Mouse (Mus musculus) adipocyte (in vitro differentiated cells): Measurements from ENCODE around the gene Gm6169.
A peak's percentile ranks its signal among the peaks of the same experiment; 100 is the strongest.
"Not testable (repeated sequence)": the region's sequence is repeated elsewhere in the genome, so short reads cannot be mapped to it uniquely, and the experiment has no call there.

Source experiments
- DNase-seq: peaks from one replicate; pipeline ENCODE4 v3.0.0-alpha.2; 2016; ENCODE audit warnings: low spot score

Gm6169 gene

DNA sequence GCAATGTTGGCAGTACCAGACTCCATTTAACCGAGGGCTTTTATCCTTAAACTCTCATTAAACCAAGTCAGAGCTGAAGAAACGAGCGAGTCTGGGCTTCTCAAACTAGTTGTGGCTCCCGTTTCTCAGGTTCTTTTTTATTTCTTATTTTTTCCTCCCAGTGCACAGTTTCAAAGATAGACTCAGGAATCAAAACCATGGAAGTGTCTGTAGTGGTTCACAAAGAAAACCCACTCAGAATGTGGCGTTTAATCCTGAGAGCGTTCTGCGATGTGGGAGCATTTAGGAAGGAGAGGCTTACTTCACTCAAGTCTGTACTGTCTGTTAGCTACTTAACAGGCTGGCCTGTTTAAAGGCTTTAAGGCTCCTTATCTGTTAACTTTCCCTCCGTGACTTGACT, 30.9 kb downstream of the Gm6169 start:
- no peak for DNase-seq

DNA sequence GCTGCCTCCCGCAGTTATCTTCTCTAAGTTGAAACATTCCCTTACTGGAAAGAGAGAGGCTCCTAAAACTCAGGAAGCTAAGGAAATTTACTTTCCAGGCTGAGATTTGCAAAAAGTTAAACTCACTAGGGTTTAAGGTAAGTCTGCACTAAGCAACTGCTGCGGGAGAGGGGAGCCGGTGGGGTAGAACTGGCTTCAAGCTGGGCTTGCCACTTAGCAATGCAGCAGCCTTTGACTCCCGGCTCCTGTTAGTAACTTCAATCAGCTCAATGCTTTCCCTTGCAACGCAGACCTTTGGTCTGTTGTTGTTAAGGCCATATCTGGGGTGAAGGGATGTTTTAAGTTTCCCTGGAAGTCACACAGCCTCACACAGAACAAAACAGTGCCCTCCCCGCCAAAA, 31.3 kb downstream of the Gm6169 start:
- DNase-seq, result no peak

DNA sequence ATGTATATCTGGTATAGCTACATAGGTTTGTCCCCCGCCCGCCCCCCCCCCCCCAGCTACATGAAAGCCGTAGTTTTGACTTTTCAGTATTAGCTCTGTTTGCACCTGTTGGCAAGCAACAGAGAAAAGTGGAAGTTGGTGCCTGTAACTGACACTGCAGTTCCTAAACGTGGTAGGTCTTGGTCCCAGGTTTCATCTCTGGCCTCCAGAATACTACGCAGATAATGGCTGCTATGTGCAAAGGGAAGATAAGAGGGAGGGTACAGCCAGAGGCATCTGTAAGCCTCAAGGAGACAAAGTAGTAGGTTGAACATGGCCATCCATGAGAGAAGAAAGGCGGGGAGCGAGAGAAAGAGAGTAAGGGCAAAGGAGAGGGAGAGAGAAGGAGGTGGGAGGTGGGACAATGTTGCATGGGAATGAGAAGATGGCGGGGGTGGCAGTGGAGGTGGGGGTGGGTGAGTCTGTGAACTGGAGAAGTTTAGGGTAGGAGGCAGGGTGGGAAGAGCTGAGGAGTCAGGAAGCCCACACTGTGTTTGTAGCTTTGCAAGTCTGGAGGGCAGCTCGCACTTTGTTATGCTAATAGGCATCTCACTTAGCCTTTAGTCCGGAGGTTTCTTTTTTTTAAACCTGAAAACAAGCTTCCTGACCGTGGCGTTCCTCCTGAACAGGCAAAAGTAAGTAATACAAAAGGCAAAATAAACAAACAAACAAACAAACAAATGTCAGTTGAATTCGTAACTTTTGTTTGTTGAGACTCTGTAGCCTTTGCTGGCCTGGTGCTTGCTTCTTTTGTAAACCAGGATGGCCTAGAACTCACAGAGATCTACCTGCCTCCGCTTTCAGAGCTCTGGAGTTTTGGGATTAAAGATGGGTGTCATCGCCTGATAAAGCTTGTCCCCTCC, 32.1 kb downstream of the Gm6169 start, which contains the start of gene Fam169a:
Gene Fam169a (plus strand): TSS at position 638 of the 902 bp plus-strand sequence.
- DNase-seq, result no peak

DNA sequence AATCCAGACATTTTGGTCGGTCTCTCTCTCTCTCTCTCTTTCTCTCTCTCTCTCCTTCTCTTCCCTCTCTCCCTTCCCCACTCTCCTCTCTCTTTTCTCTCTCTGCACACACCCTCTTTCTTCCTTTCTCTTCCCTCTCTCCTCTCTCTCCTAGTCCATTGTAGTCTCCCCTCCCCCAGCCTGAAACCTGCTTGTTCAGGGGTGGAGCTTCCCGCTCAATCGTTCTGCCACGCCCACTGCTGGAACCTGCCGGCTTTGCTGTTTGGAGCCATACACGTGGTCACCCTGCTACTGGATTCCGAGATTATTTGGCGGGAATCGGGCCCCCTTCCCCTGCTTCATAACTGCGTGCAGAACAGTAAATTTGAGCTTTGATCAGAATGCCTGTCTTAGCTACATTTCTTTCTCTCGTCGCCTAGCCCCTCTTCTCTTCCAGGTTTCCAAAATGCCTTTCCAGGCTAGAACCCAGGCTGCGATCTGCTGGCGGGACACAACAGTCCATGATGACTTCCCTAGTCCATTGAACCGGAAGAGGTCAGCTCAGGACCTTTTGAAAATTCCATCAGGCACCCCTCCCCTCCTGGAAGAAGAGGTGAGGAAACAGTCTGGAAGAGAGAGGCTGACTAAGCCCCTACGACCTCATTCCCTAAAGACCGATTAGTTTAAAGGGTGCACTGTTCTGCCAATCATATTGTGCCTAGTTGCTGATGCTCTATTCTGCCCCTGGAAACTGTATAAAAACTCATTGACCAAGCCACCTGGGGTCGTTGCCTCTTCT, 34.0 kb downstream of the Gm6169 start:
- DNase-seq, result not testable (repeated sequence)

DNA sequence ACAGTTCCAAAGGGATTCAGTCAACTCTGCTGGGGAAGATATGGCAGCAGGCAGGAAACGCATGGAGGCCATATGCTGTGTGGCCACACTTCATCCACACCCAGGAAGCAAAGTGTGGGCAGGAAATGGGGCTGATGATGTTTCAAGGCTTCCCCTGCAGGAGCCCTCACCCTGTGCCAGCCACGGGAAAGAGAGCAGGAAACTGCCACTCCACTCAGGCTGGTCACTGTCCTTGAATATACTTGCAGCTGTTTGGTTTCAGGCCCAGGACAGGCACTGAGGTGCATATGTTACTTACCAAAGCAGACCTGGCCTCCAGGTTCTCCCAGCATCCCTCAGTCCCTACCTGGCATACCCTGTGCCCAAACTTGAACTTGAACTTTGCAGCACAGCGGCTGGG, 34.6 kb downstream of the Gm6169 start:
- no peak for DNase-seq

DNA sequence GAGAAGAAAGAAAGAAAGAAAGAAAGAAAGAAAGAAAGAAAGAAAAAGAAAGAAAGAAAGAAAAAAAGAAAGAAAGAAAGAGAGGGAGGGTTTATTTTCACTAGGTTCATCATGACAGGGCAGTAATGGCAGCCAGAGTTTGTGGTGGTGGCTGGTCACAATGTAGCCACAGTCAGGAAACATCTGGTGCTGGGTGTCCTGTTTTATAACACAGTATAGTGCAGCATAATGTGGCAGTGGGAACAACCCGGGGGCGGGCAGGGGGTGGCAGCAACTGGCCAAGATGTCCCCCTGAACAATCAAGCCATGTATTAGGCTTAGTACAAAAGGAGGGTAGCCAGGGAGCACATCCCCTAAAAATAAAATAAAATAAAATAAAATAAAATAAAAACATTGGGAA, 35.6 kb downstream of the Gm6169 start:
- no peak for DNase-seq

DNA sequence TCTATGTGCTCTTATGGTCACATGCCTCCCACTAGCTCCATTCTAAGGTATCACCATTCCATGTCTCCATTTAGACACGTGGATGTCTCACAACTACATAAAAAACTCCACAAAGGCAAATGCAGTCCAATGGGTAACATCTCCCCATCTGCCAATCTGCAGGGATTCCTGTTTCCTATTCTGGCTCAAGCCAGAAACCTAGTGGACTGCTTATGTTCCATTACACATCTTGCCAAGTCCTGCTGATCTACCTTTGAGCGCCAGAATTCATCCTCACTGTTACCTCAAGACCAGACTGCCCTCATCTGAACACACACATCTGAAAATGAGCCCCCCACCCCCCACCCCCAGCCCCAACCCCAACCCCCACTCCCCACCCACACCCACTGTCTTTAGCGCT, 36.9 kb downstream of the Gm6169 start:
- no peak for DNase-seq

DNA sequence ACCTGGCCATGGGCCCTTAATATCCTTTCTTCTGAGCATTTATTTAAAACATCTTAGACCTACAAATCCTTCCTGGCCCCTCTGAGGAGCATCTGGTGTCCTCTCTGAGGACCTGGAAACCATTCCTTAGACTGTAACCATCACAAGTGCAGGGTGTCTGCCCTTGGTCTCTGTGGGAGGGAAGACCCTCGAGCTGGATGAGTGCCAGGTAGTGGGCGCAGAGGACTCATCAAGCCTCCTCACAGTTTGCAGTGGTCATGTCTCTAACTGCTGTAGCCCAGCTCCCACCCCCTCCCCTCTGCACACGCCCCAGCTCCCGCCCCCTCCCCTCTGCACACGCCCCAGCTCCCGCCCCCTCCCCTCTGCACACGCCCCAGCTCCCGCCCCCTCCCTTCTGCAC, 38.7 kb downstream of the Gm6169 start:
- DNase-seq, result no peak

DNA sequence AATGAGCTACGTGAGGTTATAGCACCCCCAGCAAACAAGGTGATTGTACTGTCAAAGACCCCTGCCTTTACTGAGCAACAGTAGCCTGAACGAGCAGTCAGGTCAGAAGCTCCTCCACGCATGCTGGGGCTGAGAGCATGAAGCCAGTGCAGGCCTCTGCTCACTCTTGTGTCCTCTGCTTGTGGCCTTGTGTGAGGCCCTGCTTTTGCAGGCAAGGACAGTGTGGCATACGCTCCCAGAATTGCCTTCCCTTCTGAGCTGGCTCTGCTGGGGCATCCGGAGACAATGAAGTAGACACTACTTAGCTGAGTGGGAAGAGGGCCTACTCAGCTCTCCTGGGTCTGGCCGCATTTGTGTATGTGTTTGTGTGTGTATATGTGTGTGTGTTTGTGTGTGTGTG, 39.3 kb downstream of the Gm6169 start:
- no peak for DNase-seq

DNA sequence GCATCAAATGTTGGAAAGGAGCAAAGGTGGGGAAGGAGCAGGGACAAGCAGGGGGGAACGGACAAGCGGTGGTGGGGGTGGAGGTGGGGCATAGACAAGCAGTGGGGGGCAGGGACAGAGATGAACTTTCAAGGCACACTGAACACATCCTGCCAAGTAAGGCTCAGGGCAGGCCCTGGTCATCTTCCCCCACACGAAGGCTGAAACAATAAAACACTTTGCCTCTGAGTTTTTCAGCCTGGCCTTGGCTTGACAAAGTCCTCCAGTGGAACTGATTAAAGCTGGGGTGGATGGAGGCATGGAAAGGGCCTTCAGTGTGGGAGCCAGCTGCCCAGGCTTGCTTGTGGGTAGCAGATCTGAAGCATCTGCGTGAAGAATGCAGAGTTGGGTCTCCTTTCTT, 41.2 kb downstream of the Gm6169 start:
- no peak for DNase-seq

DNA sequence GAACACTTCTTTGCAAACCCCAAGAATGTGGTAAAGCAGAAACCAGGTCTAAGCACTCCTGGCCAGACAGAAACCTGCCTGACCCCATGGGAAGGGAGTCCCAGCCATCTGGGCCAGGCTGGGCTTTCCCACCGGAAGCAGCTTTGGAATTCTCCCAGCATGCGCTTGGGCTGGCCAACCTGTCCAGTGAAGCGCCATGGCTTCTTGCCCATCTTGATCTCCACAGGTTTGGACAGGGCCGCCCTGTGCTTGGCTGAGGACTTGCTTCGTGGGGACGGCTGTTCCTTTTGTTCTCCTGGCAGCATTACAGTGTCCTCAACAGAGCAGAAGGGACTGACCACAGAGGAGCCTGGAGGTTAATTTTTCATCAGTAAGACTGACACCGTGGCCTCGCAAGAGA, 45.2 kb downstream of the Gm6169 start:
- no peak for DNase-seq

DNA sequence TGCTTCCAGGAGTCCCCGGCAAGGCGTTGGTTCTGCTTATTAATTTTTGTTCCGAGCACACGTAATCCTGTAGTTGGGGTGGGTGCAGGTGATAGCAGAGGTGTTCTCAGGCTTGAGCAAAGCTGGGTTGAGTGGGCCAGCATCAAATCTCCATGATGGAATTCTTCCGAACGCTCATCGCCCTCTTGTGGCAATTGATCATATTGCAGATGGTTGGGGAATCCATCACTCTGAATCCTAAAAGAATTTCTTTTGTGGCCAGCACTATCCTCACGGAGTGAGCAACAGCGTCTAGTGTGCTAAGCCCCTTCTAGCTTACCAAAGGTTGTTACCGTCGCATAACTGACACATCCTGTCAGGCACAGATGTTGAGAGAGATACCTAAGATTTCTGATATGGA, 46.4 kb downstream of the Gm6169 start:
- DNase-seq, result peak; percentile 65

DNA sequence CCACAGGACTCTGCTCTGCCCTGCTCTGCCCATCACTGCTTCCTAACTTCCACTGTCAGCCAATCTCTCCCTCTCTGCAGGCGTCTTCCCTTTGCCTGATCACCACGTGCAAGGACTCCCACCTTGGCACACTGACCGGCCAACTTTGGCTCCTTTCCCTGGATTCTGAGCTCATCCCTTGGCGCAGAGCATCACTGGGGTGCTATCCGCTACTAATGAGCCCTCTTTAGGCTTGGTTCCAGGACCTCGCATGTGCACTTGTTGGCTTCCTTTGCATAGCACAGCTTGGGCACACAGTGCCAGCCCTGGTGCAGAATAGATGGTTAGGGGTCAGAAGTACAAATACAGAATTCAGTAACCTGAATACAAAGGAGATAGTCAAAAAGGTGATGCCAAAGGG, 47.9 kb downstream of the Gm6169 start:
- peak; percentile 10 for DNase-seq
